Mouse (Mus musculus): Measurements from ENCODE around the gene Hspb9. TPM values are rescaled to one million over a fixed set of nuclear protein-coding genes. Genes with fewer than 3 reads are reported as not detected.

The Hspb9 gene
- total RNA-seq (2023), result 0.98 TPM

GRCm38 (mm10) chr11:100713735-100714533 lies at the start of gene Hspb9:
TSS of gene Hspb9 (plus strand) at chr11:100713850.

GRCm38 (mm10) chr11:100692164-100692616 lies 21.5 kb upstream of the Hspb9 start, which contains the start of gene Zfp385c:
TSS of gene Zfp385c (minus strand) at chr11:100692455.

GRCm38 (mm10) chr11:100703851-100704531 lies 9.7 kb upstream of the Hspb9 start, which contains the start of gene Dhx58:
TSS of gene Dhx58 (minus strand) at chr11:100704271.

GRCm38 (mm10) chr11:100711783-100712615 lies 1.7 kb upstream of the Hspb9 start, which contains the start of gene Kat2a:
TSS of gene Kat2a (minus strand) at chr11:100712465.

GRCm38 (mm10) chr11:100738066-100738604 lies 24.5 kb downstream of the Hspb9 start, which contains the start of gene Rab5c:
TSS of gene Rab5c (minus strand) at chr11:100738215.

GRCm38 (mm10) chr11:100759611-100760233 lies 46.1 kb downstream of the Hspb9 start, which contains the start of gene Kcnh4:
TSS of gene Kcnh4 (minus strand) at chr11:100759942.

GRCm38 (mm10) chr11:100762831-100763230 lies 49.2 kb downstream of the Hspb9 start, which contains the start of gene Hcrt:
TSS of gene Hcrt (minus strand) at chr11:100762931.

Other genes starting within 250 kb of the Hspb9 start
- 27.2 TPM for gene Klhl11, start 241.1 kb upstream of the Hspb9 start, total RNA-seq (2023)
- gene Acly, start 185.8 kb upstream of the Hspb9 start, total RNA-seq (2023), result 150 TPM
- not detected for gene Ttc25, start 168.2 kb upstream of the Hspb9 start, total RNA-seq (2023)
- gene Cnp, start 138.9 kb upstream of the Hspb9 start, total RNA-seq (2023), result 107 TPM
- gene Nkiras2, start 94.6 kb upstream of the Hspb9 start, total RNA-seq (2023), result 20.9 TPM
- gene Dnajc7, start 93.7 kb upstream of the Hspb9 start, total RNA-seq (2023), result 411 TPM
- not detected for gene Zfp385c, start 21.4 kb upstream of the Hspb9 start, total RNA-seq (2023)
- gene Dhx58, start 9.6 kb upstream of the Hspb9 start, total RNA-seq (2023), result 8.6 TPM
- 45.7 TPM for gene Kat2a, start 1.4 kb upstream of the Hspb9 start, total RNA-seq (2023)
- gene Rab5c, start 24.4 kb downstream of the Hspb9 start, total RNA-seq (2023), result 113 TPM
- gene Kcnh4, start 46.1 kb downstream of the Hspb9 start, total RNA-seq (2023), result 0.65 TPM
- not detected for gene Hcrt, start 49.1 kb downstream of the Hspb9 start, total RNA-seq (2023)
- gene Ghdc, start 57.1 kb downstream of the Hspb9 start, total RNA-seq (2023), result 6.1 TPM
- gene Stat5b, start 136.9 kb downstream of the Hspb9 start, total RNA-seq (2023), result 174 TPM
- 114 TPM for gene Stat5a, start 145.5 kb downstream of the Hspb9 start, total RNA-seq (2023)
- gene Stat3, start 225.7 kb downstream of the Hspb9 start, total RNA-seq (2023), result 293 TPM